Mouse (Mus musculus) spleen, embryonic (tissue): ENCODE measurements around the gene Sbf1.

Experiments
- CTCF ChIA-PET: fragments of 350-600 bp; sonication (Branson Sonifier 250); formaldehyde crosslinking; loops from one replicate; lab custom pipeline; 2022; lab: Charles Lee

The Sbf1 gene

DNA sequence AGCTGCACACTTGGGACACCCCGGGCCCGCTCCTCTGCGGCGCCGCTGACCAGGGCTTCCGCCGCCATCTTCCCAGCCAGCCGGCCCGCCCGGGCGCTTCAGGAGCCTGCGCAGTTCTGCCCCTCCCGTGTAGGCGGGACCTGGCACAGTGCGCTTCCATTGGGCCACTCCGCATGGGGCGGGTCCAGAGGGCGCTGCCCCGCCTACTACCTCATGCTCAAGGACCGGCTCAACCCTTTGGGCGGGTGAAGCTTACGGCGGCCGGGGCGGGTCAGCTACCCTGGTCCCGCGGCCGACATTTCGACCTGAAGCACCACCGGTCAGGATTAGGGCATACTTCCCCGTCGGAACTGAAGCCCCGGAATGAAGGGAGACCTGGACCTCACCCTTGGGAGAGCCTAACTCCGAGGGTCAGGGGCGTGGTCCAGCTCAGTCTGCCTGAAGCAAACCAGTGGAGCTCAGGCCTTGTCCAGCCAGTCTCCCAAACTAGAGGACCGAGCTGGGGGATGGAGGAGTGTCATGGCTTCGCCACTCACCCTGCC lies at the start of gene Sbf1:
TSS of gene Sbf1 (minus strand) at position 122 of the 542 bp plus-strand sequence.
- CTCF ChIA-PET, result interaction anchor here (0.6 to 1.6 kb wide), 2 partner anchors 59 to 120 kb away, joined by 3 read pairs; partner anchors contain the start of gene Sco2

DNA sequence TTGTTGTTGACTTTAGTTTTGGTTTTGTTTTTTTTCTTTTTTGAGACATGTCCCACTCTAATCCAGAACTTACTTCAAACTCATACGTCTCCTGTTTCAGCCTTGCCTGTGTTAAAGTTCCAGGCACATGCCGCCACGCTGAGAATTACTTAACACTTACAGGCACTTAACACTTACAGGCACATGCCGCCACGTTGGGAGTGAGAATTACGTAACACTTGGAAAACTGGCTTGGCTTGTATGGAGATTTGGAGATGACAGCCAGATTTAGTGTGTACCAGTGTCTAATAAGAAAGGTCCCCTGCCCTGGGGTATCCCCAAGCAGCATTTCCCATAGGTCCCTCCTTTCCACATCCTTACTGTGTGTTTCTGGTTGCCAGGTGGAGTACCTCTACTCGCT lies 47.9 kb upstream of the Sbf1 start:
- CTCF ChIA-PET, result no interaction called here

DNA sequence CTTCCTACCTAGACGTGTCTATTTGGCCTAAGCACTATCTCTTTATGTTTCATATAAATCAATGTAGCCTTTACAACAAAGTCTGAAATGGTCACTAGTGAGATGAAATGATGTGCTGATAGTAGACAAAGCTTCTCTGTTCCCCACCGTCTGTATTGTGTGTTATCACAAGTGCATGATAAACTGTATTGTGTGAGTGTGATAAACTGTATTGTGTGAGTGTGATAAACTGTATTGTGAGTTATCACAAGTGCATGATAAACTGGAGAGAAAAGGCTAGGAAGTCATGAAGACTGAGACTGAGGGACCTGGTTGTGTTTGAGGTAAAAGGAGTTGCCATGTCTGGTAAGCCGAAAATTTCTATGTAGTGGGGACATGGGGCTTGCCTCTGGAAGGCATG lies 43.7 kb upstream of the Sbf1 start:
- CTCF ChIA-PET, result interaction anchor here (0.7 kb wide), 1 partner anchor 367 kb away, joined by 3 read pairs; no protein-coding TSS in a partner anchor

DNA sequence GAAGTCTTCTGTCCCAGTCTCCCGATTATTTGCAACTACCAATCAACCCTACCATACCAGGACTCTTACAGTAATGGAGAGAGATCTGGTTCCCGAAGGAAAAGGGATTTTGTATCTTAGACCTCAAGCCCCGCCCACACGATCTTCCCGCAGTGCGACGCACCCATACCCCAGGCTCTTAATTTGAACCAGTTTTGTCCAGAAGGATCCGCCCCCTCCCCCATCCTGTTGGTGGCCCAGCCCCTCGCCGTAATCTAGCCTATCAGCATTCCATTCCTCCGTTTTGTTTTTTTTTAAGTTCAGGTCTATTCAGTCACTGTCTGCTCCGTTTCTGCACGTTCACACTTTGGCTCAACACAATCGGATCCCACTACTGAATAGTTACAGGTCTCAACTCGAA lies 41.3 kb upstream of the Sbf1 start:
- CTCF ChIA-PET, result no interaction called here

DNA sequence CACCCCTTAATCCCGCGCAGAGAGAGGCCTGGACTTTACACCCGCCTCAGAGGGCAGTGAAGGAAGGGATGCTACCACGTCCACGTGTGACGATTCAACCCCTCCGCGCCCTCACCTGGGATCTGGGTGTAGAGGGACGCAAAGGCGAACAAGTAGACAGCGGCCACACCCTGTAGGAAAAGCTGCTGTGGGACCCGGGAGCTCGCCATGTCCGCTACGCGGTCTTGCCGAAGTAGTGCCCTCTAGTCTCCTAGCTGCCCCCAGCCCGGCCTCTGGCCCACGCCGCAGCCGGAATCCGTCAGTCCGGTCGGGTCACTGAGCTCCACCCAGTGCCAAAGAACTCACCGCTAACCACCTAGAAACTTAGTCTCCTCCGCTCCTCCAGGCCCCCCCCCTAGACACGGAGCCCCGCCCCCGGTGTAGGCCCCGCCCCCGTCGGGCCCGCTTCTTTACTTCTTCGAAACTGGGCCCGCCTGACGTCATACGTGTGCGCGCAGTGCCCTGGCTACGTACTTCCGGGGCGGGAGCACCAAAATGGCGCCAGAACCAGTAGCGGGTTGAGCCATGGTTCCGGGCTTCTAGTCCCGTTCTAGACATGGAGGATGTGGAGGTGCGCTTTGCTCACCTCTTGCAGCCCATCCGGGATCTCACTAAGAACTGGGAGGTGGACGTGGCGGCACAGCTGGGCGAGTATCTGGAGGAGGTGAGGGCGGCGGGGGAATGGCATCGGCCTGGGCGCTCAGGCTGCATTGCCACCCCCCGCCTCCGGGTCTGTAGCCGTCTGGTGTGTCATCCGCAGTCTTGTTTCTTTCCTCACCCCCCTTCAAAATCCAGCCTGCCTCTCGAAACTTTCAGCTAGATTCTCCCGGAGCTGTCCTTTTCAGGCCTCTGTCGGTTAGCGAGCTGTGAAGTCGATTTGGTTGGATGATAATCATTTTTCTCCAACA lies 40.4 kb upstream of the Sbf1 start, which contains the start of the genes Lmf2 and Ncaph2:
TSS of gene Lmf2 (minus strand) at position 419 of the 947 bp plus-strand sequence.
TSS of gene Ncaph2 (plus strand) at position 479 of the 947 bp plus-strand sequence.
- CTCF ChIA-PET, result interaction anchor here (1.0 kb wide), 1 partner anchor 225 kb away, joined by 4 read pairs; no protein-coding TSS in a partner anchor

DNA sequence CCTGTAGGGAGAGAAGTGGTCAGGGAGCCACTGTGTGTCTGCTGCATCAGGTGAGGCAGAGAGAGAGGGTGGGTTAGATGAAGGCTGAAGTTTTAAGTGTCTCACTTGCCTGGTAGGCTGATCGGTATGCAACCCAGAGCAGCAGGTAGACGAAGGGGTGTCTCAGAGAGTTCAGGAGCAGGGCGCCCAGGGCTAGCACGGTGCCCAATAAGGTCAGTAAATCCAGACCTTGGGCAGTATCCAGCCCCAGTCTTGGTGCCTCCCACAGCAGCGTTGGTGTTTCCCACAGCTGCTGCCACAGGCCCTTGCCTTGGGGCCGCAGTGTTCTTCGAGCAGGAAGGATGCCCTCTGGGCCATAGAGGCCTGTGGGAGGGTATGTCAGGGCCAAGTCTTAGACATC lies 39.3 kb upstream of the Sbf1 start:
- CTCF ChIA-PET, result no interaction called here

DNA sequence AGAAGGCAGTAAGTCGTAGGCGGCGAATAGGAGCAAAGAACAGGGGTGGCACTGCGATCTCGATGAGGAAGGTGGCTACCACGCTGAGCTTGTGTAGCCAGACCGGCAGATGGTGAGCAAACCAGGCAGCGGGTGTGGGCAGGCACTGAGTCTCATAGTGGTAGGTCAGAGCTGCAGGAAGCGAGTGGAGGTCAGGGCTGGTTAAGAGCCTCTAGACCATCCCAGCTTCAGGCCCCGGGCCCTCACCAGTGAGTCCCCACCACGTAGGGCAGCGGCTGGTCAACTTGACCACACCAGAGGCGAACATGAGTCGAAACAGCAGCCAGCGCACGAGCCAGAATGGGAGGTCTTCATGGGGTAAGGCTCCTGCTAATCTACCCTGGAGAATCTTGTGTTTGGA lies 38.7 kb upstream of the Sbf1 start:
- CTCF ChIA-PET, result no interaction called here

DNA sequence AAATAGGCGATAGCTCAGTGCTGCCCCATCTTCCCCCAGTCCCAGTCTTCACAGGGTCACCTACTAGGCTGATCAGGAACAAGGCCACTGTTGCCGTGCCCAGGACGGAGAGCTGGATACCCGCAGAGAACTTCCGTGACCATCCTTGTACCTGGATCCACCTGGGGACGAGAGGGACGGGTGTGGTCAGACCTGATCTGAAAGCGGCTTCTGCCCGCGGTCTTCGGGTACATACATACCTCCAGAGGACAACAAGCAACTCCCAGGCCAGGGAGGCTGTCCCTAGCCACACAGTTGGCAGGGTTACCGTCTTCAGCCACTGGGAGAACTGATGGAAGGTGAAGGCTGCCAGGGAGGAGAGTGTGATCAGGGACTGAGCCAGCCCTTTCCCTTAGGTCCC lies 37.7 kb upstream of the Sbf1 start:
- CTCF ChIA-PET, result interaction anchor here (0.6 kb wide), 1 partner anchor 9 kb away, joined by 3 read pairs; no protein-coding TSS in a partner anchor

DNA sequence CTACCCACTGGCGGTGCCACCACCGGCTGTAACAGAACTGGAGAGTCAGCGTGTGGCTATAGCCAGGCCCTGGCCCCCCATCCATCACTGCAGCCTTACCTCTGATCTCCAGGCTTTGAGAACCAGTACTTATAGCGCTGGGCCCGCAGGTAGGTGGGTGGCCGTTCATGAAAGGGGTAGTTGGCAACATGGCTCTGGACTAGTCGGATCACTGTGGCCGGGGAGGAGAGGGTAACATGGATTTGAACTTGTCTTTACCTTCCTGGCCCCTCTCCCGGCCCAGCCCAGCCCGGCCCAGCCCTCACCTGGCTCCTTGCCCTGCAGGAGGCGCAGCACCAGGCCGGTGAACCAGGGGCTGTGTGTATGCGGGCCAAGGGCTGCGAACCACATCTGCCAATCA lies 36.9 kb upstream of the Sbf1 start:
- CTCF ChIA-PET, result interaction anchor here (0.6 kb wide), 1 partner anchor 10 kb away, joined by 3 read pairs; no protein-coding TSS in a partner anchor

DNA sequence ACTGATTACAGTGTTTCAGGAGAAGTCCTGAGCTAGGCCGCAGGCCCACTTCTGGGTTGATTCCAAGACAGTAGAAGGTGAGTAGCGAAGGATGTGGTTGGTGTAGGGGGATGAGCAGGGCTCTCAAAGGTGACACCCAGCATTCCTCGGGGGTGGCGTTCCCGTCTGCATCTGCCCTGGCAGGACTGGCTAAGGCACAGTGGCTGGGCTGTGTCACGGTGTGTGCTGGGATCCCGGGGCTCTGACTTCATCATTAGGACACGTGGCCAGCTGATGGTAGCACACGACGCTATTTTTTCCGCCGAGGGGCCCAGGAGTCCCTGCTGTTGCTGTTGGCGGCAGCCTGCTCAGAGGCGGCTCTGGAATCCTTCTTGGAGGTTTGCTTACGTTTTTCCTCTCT lies 36.2 kb upstream of the Sbf1 start:
- CTCF ChIA-PET, result no interaction called here

DNA sequence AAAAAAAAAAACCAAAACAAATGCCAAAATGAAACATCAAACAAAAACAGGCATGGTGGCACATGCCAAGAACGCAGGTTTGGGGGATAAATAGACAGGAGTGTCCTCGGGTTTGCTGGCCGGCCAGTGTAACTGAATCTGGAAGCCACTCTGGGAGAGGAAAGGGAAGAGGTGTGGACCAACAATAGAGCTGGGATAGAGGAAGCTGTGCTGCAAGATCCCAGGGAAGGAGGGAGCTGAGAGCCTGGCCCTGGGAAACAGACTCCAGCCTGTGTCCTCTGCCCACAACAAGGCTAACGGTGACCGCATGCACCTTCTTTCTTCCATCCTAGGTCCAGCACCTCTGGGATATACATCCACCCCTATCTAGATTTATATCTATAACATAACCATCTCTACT lies 35.3 kb upstream of the Sbf1 start:
- CTCF ChIA-PET, result no interaction called here

DNA sequence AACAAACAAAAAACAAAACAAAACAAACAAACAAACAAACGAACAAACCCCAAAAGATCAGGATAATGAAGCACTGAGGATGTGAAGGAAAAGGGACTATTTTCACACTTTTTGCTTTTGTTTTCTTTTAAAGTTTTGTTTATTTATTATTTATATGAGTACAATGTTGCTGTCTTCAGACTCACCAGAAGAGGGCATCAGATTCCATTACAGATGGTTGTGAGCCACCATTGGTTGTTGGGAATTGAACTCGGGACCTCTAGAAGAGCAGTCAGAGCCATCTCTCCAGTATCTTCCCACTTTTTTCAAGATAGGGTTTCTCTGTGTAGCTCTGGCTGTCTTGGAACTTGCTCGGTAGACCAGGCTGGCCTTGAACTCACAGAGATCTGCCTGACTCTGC lies 28.2 kb upstream of the Sbf1 start:
- CTCF ChIA-PET, result no interaction called here

DNA sequence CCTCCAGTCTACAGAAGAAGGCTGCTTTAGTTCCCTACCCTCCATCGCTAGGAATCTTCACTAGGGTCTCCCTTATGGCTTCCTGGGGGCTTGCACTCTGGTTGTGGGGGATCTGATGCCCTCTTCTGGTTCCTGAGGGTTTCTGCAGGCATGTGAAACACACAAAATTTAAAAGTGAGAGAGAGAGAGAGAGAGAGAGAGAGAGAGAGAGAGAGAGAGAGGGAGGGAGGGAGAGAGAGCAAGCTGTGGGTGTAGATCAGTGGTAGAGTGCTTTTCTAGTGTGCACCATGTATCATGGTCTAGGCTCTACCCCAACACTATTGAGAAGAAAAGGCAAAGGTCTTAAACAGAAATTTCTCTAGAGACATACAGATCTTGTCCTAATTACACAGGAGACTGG lies 26.6 kb upstream of the Sbf1 start:
- CTCF ChIA-PET, result interaction anchor here (0.6 kb wide), 1 partner anchor 23 kb away, joined by 4 read pairs; no protein-coding TSS in a partner anchor

DNA sequence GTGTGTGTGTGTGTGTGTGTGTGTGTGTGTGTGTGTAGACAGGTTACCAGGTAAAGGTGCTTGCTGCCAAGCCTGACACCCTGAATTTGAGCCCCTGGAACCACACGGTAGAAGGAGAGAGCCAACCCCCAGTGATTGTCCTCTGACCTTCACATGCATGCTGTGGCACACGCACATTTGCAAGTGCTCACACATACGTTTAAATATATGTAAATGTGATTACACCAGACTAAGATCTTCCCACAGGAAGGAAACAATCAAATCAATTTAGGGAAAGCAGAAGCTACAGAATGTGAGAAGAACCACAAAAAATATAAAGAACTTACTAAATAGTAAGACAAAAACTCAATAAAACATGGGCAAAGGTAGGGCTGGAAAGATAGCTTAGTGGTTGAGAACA lies 25.0 kb upstream of the Sbf1 start:
- CTCF ChIA-PET, result no interaction called here

DNA sequence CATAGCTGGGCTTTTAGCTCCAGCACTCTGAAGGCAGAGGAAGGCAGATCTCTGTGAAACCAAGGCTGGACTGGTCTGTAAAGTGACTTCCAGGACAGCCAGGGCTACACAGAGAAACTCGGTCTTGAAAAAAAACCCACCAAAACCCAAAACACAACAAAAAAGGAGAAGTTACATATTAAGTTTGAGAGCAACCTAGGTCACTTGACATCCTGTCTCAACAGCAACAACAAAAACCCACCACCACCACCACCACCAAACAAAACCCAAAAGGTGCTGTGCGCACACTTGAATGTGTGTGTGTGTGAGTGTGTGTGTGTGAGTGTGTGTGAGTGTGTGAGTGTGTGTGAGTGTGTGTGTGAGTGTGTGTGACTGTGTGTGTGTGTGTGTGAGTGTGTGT lies 24.6 kb upstream of the Sbf1 start:
- CTCF ChIA-PET, result interaction anchor here (0.6 to 0.7 kb wide), 2 partner anchors 16 to 122 kb away, joined by 3 read pairs; no protein-coding TSS in a partner anchor

DNA sequence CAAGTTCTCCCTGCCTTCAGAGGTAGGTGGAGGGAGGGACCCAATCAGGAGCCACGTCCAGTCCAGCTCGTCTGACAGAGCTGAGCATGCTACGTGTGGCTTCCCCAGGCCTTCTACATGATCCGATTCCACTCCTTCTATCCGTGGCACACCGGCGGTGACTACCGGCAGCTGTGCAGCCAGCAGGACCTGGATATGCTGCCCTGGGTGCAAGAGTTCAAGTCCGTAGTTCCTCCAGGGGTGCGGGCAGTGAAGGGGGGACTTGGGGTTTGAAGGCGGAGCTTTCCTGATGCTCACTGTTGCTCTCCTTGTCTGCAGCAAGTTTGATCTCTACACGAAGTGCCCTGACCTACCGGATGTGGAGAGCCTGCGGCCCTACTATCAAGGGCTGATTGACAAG lies 21.3 kb upstream of the Sbf1 start:
- CTCF ChIA-PET, result no interaction called here

DNA sequence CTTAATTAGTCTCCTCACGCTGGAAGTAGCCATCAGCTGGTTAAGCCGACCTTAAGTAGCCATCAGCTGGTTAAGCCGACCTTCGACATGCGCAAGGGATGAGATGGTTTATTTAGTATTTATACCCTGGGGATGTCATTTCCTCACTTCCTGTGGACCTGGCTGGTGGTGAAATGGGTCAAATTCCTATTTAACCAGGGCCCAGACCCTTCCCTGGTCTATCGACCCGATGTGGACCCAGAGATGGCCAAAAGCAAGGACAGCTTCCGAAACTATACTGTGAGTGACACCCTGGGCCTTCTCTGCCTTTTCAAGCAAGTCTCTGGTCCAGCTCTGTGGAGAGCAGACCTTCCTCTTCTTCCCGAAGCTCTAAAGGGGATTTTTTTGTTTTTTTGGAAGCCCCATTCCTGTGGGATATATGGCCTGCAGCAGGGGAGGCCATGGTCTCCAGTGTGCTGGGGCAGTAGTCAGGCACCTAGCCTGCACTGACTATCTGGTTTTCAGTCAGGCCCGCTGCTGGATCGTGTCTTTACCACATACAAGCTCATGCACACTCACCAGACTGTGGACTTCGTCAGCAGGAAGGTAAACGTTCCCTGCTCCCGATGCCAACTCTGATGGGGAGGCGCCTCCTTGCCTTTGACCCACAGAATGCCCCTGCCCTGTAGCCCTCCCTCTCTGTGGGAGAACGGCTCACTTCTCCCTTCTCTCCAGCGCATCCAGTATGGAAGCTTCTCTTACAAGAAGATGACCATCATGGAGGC lies 19.8 kb upstream of the Sbf1 start:
- CTCF ChIA-PET, result no interaction called here

DNA sequence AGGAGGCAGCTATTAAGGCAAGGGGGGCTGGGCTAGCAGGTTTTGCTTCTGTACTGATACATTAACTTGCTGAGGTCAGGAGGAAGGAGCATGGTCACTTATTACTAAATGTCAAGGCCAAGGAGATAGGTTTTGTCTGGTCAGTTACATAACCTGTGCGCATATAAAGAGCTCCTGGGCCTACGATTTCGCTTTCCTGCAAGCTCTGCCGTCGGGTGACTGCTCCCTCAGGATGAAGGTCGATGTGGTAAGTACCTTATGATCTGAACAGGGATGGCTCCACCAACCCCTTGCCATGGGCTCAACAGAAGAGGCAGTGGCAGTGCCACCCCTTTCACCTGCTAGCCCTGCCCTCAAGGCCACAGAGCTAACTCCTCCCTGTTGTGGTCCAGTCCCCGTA lies 19.2 kb upstream of the Sbf1 start, which contains the start of gene Miox:
TSS of gene Miox (plus strand) at position 128 of the 400 bp plus-strand sequence.
- CTCF ChIA-PET, result no interaction called here

DNA sequence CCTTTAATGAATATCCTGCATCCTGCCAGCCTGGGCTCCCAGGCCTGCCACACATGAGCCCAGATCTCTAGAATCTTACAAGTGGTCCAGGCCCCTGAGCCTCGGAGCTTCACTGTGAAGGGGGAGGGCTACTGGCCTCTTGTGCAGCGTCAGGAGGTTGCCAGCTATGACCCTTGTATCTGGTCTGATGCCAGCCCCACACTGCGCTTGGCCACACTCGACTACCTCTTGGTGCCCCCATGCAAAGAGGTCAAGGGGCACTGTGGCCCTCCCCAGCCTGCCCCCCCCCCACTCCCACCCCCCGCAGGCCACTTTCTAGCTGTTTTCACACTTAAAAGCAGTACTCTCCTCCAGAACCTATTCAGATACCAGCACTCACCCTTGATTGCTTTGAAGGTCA lies 11.3 kb upstream of the Sbf1 start:
- CTCF ChIA-PET, result no interaction called here

DNA sequence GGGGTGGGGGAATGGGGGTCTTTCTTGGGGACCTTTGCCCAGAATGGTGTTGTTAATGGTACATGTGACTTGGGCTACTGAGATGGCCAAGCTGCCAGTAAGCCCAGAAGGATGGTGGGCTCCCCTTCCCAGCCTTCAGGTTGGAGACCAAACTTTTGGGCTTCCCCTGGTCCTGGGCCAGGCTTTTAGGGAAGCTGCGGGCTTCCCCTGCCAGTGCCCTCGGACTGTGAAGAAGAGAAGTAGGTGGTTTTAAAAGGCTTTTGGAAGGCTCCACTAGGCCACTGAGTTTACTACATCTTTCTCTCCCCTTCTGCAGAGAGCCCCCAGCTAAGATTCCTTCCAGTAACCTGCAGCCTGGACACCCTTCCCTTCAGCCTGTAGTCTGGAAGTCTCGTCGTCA lies 8.5 kb upstream of the Sbf1 start:
- CTCF ChIA-PET, result interaction anchor here (0.6 to 0.9 kb wide), 2 partner anchors 16 to 114 kb away, joined by 3 to 7 read pairs; no protein-coding TSS in a partner anchor
